Mouse (Mus musculus): ENCODE data around the gene Asic1. TPM values are rescaled to one million over a fixed set of nuclear protein-coding genes. Genes with fewer than 3 reads are reported as not detected.
"Not testable (repeated sequence)": the region's sequence is repeated elsewhere in the genome, so short reads cannot be mapped to it uniquely, and the experiment has no call there.

The Asic1 gene
- total RNA-seq, 2 experiments from 2014 or later = 0.08 to 0.61 TPM

DNA sequence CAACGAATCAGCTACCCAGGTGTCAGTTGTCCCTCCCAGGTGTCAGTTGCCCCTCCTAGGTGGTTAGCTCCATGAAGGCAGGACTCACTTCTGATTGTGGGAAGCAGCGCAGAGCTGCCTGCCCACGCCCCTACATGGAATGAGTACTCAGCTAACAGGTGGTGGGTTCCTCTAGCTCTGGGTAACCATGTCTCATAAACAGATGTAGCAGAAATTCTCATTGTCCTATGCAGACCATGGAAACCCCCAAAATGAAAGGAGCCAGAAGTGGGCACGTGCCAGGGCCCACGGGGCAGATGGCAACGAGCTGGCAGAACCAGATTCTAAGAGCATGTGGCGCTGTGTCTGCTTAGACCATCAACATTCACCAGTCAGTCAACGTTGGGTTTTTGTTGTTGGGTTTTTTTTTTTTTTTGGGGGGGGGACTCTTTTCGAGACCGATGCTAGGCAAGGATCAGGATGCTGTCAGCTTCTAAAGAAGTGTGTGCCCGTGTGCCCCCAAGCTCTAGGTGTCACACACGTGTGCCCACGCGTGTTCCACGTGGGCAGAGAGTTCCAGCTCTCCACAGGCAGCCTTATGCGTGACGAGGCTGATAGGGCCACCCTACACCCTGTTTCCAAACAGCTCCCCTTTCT is 6.1 kb upstream of the Asic1 start:
- DNase-seq = no peak

DNA sequence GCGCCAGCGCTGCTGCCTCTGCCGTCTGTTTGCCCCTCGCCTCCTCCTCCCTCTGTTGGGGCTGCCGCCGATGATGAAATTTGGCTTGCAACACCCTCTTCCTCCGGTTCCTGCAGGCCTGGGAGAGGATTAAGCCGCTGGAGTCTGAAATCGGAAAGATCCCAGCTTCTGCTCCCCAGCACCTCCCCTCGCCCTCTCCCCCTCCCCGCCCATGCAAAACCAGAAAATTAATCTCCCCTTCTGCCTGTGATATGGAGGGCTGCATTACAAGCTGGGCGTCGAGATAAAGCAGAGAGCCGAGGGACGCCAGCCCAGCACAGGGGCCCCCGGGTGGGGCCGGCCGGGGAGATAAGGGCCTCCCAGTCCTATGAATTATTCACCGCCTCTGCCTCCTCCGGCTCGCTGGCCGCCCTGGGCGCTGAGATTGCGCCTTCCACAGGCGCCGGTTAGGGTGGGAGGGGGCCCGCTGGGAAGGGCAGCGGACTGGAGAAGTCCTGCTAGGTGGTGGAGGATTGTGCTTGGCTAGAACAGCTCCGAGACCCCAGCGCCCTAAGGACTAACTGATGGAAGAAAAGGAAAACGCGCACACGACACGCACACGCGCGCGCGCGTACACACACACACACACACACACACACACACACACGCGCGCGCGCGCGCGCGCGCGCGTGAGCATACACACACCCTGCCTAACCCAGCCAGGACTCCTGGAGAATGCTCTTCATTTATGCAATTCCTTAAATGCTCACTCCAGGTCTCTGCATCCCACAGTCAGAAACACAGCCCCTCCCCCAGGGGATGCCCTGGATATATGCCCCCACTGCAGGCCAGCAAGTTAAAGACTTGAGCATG is 5.3 kb upstream of the Asic1 start:
- peak; percentile 42 for DNase-seq

- DNase-seq = no peak
Observed at GRCm38 (mm10) chr15:99667544-99667943, 2.6 kb upstream of the Asic1 start.

DNA sequence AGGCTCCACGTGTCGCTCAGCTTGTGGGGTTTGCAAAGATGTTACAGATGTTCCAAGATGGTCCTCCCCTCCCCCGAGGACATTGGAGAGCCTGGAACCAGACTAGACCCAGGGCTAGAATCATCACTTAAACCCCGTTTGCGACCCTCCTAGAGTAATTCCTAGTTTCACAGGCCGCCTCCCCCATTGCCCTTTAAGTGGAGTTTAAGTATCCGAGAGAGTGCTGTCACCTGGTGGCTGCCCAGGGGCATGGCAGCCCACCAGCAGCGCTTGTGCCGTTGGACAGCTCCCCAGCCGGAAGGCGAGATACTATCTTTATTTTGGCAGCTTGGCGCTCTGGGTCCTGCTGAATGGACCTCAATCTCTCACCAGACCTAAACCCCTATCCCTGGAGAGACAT is 1.3 kb upstream of the Asic1 start:
- DNase-seq = peak; percentile 52

GRCm38 (mm10) chr15:99669392-99669791 is 776 bp upstream of the Asic1 start:
- no peak for DNase-seq

- DNase-seq = no peak
Observed at GRCm38 (mm10) chr15:99670964-99671670, 949 bp downstream of the Asic1 start.

- DNase-seq = no peak
Observed at GRCm38 (mm10) chr15:99671783-99672182, 1.6 kb downstream of the Asic1 start.

GRCm38 (mm10) chr15:99674866-99675265 is 4.7 kb downstream of the Asic1 start:
- DNase-seq = no peak

GRCm38 (mm10) chr15:99677089-99677488 is 6.9 kb downstream of the Asic1 start:
- DNase-seq = no peak

- DNase-seq = no peak
Observed at GRCm38 (mm10) chr15:99678063-99678800, 8.1 kb downstream of the Asic1 start.

DNA sequence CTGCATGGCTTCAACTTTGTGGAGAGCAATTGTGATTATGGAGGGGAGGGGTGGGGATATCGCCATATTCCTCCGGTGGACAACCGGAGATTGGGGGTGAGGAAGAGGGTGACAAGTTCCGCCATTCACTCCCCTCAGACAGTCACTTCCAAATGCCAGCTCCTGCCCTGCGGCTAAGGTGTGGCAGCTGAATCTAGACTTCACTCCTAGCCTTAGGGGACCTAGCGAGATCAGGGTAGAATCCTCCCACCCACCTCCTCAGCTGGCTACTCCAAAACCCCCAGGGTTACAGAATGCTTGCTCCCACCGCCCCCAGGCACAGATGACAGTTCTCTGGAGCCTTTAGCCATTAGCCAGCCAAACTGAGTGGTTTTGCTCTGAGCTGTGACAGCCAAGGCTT is 8.8 kb downstream of the Asic1 start:
- no peak for DNase-seq

DNA sequence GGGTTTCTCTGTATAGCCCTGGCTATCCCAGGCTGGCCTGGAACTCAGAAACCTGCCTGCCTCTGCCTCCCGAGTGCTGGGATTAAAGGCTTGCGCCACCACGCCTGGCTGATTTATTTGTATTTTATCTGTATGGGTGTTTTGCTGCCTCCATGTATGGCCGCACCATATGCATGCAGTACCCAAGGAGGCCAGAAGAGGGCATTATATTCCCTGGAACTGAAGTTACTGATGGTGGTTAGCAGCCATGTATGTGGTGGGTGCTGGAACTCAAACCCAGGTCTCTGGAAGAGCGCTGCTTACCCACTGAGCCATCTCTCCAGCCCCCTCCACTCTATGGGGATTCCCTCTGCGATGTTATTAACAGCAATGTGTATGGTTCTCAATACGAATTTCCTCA is 12.7 kb downstream of the Asic1 start:
- DNase-seq = no peak

GRCm38 (mm10) chr15:99684156-99684555 is 14.0 kb downstream of the Asic1 start:
- no peak for DNase-seq

GRCm38 (mm10) chr15:99688712-99689111 is 18.5 kb downstream of the Asic1 start:
- DNase-seq = no peak

DNA sequence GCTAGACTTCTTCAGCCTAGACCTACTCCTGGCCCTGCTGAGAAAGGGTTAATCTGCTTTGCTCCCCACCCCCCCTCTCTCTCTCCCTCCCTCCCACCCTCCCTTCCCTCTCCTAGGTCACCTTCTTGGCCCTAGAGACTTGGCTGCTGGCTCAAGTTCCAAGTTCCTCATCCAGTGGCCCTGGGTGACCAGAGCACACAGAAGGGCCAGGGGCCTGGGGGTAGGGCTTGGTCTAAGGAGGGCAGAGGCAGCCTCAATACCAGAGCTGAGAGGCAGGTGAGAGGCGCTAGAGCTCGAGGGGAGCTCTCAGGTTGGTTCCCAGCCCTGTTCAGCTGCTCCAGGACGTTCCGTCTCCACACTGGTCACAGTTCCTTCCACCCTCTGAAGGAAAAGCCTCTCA is 20.8 kb downstream of the Asic1 start:
- DNase-seq = no peak

- no peak for DNase-seq
Observed at GRCm38 (mm10) chr15:99691976-99692375, 21.8 kb downstream of the Asic1 start.

DNA sequence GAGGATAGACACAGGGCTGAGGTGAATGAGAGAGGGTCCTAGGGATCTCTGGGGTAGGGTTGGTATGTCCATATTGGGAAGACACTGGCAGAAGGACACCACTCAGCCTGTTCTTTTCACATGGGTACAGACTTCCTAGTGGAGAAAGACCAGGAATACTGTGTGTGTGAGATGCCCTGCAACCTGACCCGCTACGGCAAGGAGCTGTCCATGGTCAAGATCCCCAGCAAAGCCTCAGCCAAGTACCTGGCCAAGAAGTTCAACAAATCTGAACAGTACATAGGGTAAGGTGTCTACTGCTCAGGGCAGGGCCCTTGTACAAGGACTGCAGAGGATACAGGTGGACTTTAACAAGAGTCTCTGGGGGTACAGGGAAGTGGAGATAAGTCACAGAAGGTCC is 27.1 kb downstream of the Asic1 start:
- DNase-seq = no peak

DNA sequence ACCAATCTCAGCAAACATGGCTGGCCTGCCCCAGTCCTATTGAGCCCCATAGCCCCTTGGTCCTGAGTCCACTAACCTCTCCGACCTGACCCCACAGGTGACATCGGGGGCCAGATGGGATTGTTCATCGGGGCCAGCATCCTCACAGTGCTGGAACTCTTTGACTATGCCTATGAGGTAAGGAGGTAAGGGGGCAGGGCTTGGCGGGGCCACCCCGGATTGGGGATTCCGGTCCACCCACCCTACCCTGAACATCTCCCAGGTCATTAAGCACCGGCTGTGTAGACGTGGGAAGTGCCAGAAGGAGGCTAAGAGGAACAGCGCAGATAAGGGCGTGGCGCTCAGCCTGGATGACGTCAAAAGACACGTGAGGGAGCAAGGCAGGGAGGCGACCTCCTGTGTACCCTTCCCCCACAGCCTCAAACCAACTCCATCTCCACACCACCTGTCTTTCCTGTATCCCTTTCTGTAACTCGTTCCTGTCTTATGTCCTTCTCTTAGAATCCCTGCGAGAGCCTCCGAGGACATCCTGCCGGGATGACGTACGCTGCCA is 28.4 kb downstream of the Asic1 start:
- no peak for DNase-seq

GRCm38 (mm10) chr15:99699715-99700114 is 29.5 kb downstream of the Asic1 start:
- no peak for DNase-seq

- DNase-seq = no peak
Observed at GRCm38 (mm10) chr15:99700219-99701106, 30.3 kb downstream of the Asic1 start.

DNA sequence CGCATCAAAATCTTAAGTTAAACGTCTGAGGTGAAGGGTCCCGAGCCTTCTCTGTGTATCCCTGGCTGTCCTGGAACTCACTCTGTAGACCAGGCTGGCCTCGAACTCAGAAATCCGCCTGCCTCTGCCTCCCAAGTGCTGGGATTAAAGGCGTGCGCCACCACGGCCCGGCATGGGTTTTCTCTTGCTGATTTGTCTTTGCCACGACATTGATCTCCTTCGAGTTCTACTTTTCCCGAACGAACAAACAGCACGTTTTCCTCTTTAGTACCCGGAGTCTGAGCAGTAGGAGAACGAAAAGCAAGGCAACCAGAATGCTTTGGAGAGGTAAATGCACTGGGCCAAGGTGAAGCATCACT is 31.5 kb downstream of the Asic1 start:
- not testable (repeated sequence) for DNase-seq

Data from gastrocnemius, postnatal 25 days (tissue).